Mouse (Mus musculus) CH12.LX (cell line): ENCODE measurements around the gene Aff3. TPM values are rescaled to one million over a fixed set of nuclear protein-coding genes. Genes with fewer than 3 reads are reported as not detected.

Experiments
- DNase-seq: peaks from one replicate; pipeline ENCODE4 v3.0.0-alpha.2; 2013; ENCODE audit errors: extremely low read depth
- H3K27ac ChIP-seq: 2 replicates; pipeline ENCODE4 v1.5.1; 2012; ENCODE audit warnings: low read depth, mild to moderate bottlenecking, control low read depth, moderate library complexity; ENCODE audit not compliant: insufficient read depth
- H3K27me3 ChIP-seq: replicated peaks from 2 replicates; pipeline ENCODE3; 2012; ENCODE audit warnings: inconsistent platforms
- H3K36me3 ChIP-seq, 2 experiments: replicated peaks in 1 of 2; 2 replicates each; pipeline versions ENCODE3 to v1.6.1; 2012; ENCODE audit warnings: inconsistent platforms in 1 of 2, low read length in 1 of 2, mild to moderate bottlenecking in 1 of 2, mixed read lengths in 1 of 2, moderate library complexity in 1 of 2; ENCODE audit not compliant: control insufficient read depth in 1 of 2, insufficient read depth in 1 of 2
- H3K4me1 ChIP-seq, 2 experiments: 2 replicates each; pipeline ENCODE4 v1.6.1; 2012; ENCODE audit warnings: inconsistent platforms in 1 of 2, moderate library complexity in 1 of 2; ENCODE audit not compliant: insufficient read depth in 2 of 2, control insufficient read depth in 1 of 2
- H3K4me2 ChIP-seq: 2 replicates; pipeline ENCODE4 v1.6.1; 2012; ENCODE audit warnings: low read depth, mild to moderate bottlenecking, control low read depth; ENCODE audit not compliant: poor library complexity, insufficient read depth, severe bottlenecking
- H3K4me3 ChIP-seq, 3 experiments: fragments of 150-350 bp in 1 of 3; sonication (generic) in 1 of 3; replicated peaks in 1 of 3; 2 replicates each; pipeline versions ENCODE3 to v1.5.1; 2011 to 2012; ENCODE audit warnings: low read depth in 2 of 3, low read length in 2 of 3, mild to moderate bottlenecking in 2 of 3, moderate library complexity in 2 of 3, control low read depth in 1 of 3, improper control_type of control experiment in 1 of 3, inconsistent platforms in 1 of 3, mixed read lengths in 1 of 3; ENCODE audit not compliant: poor library complexity in 1 of 3
- H3K79me2 ChIP-seq: replicated peaks from 2 replicates; pipeline ENCODE4 v1.6.1; 2012; ENCODE audit warnings: mild to moderate bottlenecking, moderate library complexity; ENCODE audit not compliant: control insufficient read depth, poor library complexity, insufficient read depth, severe bottlenecking; ENCODE audit errors: extremely low read depth
- H3K9ac ChIP-seq: 2 replicates; pipeline ENCODE4 v1.6.1; 2012; ENCODE audit warnings: low read depth, mild to moderate bottlenecking, control low read depth, moderate library complexity; ENCODE audit not compliant: insufficient read depth
- H3K9me3 ChIP-seq: replicated peaks from 2 replicates; pipeline ENCODE3; 2012; ENCODE audit warnings: low read length, inconsistent platforms, mixed read lengths
- BHLHE40 ChIP-seq: IDR thresholded peaks from 2 replicates; pipeline ENCODE4 v1.6.1; 2011; ENCODE audit warnings: mild to moderate bottlenecking, low read depth, low read length, improper control_type of control experiment
- CHD1 ChIP-seq: IDR thresholded peaks from 2 replicates; pipeline ENCODE4 v1.6.1; 2012; ENCODE audit warnings: low read depth, low read length, improper control_type of control experiment, inconsistent platforms
- E2F4 ChIP-seq: IDR thresholded peaks from 2 replicates; pipeline ENCODE4 v1.6.1; 2011; ENCODE audit warnings: low read depth, low read length, improper control_type of control experiment; ENCODE audit not compliant: insufficient replicate concordance
- EP300 ChIP-seq: IDR thresholded peaks from 2 replicates; pipeline ENCODE4 v1.6.1; 2011; ENCODE audit warnings: low read length, improper control_type of control experiment
- ETS1 ChIP-seq: conservative IDR thresholded peaks from 2 replicates; pipeline ENCODE4 v1.6.1; 2012; ENCODE audit warnings: low read depth, mild to moderate bottlenecking, inconsistent platforms, low read length, improper control_type of control experiment, moderate library complexity
- HCFC1 ChIP-seq: IDR thresholded peaks from 2 replicates; pipeline ENCODE4 v1.6.1; 2012; ENCODE audit warnings: low read depth, mild to moderate bottlenecking, inconsistent platforms, low read length, improper control_type of control experiment
- IRF4 ChIP-seq: IDR thresholded peaks from 2 replicates; pipeline ENCODE4 v1.6.1; 2014; ENCODE audit warnings: low read depth, mild to moderate bottlenecking, inconsistent platforms, low read length, improper control_type of control experiment
- JUN ChIP-seq: IDR thresholded peaks from 2 replicates; pipeline ENCODE4 v1.6.1; 2011; ENCODE audit warnings: low read depth, mild to moderate bottlenecking, low read length, improper control_type of control experiment, moderate library complexity; ENCODE audit not compliant: insufficient read depth
- MAZ ChIP-seq: IDR thresholded peaks from 2 replicates; pipeline ENCODE4 v1.6.1; 2012; ENCODE audit warnings: low read depth, mild to moderate bottlenecking, inconsistent platforms, low read length, improper control_type of control experiment, moderate library complexity
- MEF2A ChIP-seq: IDR thresholded peaks from 2 replicates; pipeline ENCODE4 v1.6.1; 2014; ENCODE audit warnings: low read depth, mild to moderate bottlenecking, inconsistent platforms, low read length, improper control_type of control experiment, borderline replicate concordance
- MYC ChIP-seq: IDR thresholded peaks from 2 replicates; pipeline ENCODE4 v1.6.1; 2011; ENCODE audit warnings: low read depth, mild to moderate bottlenecking, improper control_type of control experiment, low read length
- NELFE ChIP-seq: IDR thresholded peaks from 2 replicates; pipeline ENCODE4 v1.6.1; 2011; ENCODE audit warnings: low read depth, low read length, improper control_type of control experiment
- PAX5 ChIP-seq: IDR thresholded peaks from 2 replicates; pipeline ENCODE4 v1.6.1; 2012; ENCODE audit warnings: low read length, inconsistent platforms, mixed read lengths
- POLR2A ChIP-seq: IDR thresholded peaks from 2 replicates; pipeline ENCODE4 v1.6.1; 2011; ENCODE audit warnings: low read depth, mild to moderate bottlenecking, improper control_type of control experiment, low read length
- RAD21 ChIP-seq: IDR thresholded peaks from 2 replicates; pipeline ENCODE4 v1.6.1; 2011; ENCODE audit warnings: low read depth, mild to moderate bottlenecking, low read length, improper control_type of control experiment, moderate library complexity
- RCOR1 ChIP-seq: conservative IDR thresholded peaks from 2 replicates; pipeline ENCODE4 v1.6.1; 2012; ENCODE audit warnings: low read depth, mild to moderate bottlenecking, inconsistent platforms, low read length, improper control_type of control experiment
- SMC3 ChIP-seq: IDR thresholded peaks from 2 replicates; pipeline ENCODE4 v1.6.1; 2011; ENCODE audit warnings: low read depth, low read length, improper control_type of control experiment
- TBP ChIP-seq: conservative IDR thresholded peaks from 2 replicates; pipeline ENCODE4 v1.6.1; 2011; ENCODE audit warnings: low read depth, low read length, improper control_type of control experiment
- UBTF ChIP-seq: IDR thresholded peaks from 2 replicates; pipeline ENCODE4 v1.6.1; 2012; ENCODE audit warnings: low read depth, mild to moderate bottlenecking, inconsistent platforms, low read length, improper control_type of control experiment, moderate library complexity
- USF2 ChIP-seq: conservative IDR thresholded peaks from 2 replicates; pipeline ENCODE4 v1.6.1; 2011; ENCODE audit warnings: low read depth, low read length, improper control_type of control experiment
- ZMIZ1 ChIP-seq: IDR thresholded peaks from 2 replicates; pipeline ENCODE4 v1.6.1; 2012; ENCODE audit warnings: low read depth, mild to moderate bottlenecking, inconsistent platforms, low read length, improper control_type of control experiment
- dilution Hi-C: fragments of 300-500 bp; cut with MboI; formaldehyde crosslinking; loops from 2 replicates; pipeline ENCODE4 v1.14.3; 2020; ENCODE audit warnings: low sequenced_read_pairs; ENCODE audit not compliant: extremely low pct_unique_long_range_greater_than_20kb, extremely low pct_ligation_motif_present
- in situ Hi-C: fragments of 300-500 bp; cut with MboI; formaldehyde crosslinking; loops from 3 replicates; pipeline ENCODE4 v1.14.3; 2019; ENCODE audit warnings: low sequenced_read_pairs, low pct_ligation_motif_present, low pct_unique_long_range_greater_than_20kb, mixed read lengths
- polyA plus RNA-seq: library from polyadenylated mRNA; unstranded; fragments of >175 nt; gene quantifications from 2 replicates; pipeline ENCODE4 v1.2.1, GENCODE M21; 2012; ENCODE audit warnings: low read depth; ENCODE audit not compliant: insufficient read length
- total RNA-seq, 2 experiments: library from RNA; depleted of rRNA; stranded (reverse); fragments of 300-350 nt in 1 of 2; fragments of >200 nt in 1 of 2; gene quantifications; 2 replicates each; pipeline ENCODE4 v1.2.3; 2012 to 2014

The Aff3 gene
- total and polyA plus RNA-seq, 3 experiments, result 5.1 to 29.9 (median 7.7) TPM

- dilution Hi-C loops, result no loop called here
- TF ChIP-seq ZMIZ1 (no peak), USF2 (no peak), SMC3 (no peak), MEF2A (no peak), EP300 (no peak), MAZ (no peak), UBTF (no peak), IRF4 (no peak), PAX5 (no peak), JUN (no peak), ETS1 (no peak), RCOR1 (no peak), CHD1 (no peak), RAD21 (no peak), TBP (no peak), HCFC1 (no peak), POLR2A (no peak), NELFE (no peak)
- TF ChIP-seq, all 38 proteins: peak for 0
- H3K36me3 ChIP-seq, result peaks cover 0 to 45% of the 10 kb centered on the region in 2 experiments
- no peaks in the 10 kb centered on the region for H3K79me2 ChIP-seq
- H3K9me3 ChIP-seq, result no peaks in the 10 kb centered on the region
- no peak overlapping the region for H3K4me3 ChIP-seq
- H3K27me3 ChIP-seq, result no peaks in the 10 kb centered on the region
- H3K4me1 ChIP-seq, result peaks cover 2 to 25% of the 10 kb centered on the region in 2 experiments
- in situ Hi-C loops, result no loop called here
- no peak overlapping the region for H3K27ac ChIP-seq
- DNase-seq, result peak; percentile 63
- H3K9ac ChIP-seq, result no peak overlapping the region
- no peak overlapping the region for H3K4me2 ChIP-seq
Measured at GRCm38 (mm10) chr1:38467305-38468083, 197.3 kb downstream of the Aff3 start.

- Histone ChIP-seq H3K4me3 (no peak overlapping the region), H3K79me2 (no peaks in the 10 kb centered on the region), H3K9me3 (no peaks in the 10 kb centered on the region), H3K4me1 (no peaks in the 10 kb centered on the region), H3K4me2 (no peak overlapping the region), H3K9ac (no peak overlapping the region), H3K27ac (no peak overlapping the region), H3K27me3 (no peaks in the 10 kb centered on the region), H3K36me3 (peaks cover 0 to 40% of the 10 kb centered on the region in 2 experiments)
- in situ Hi-C loops (no loop called here), dilution Hi-C loops (no loop called here)
- no peak for TF ChIP-seq BHLHE40
- no peak for TF ChIP-seq MYC
- TF ChIP-seq E2F4, result no peak
- no peak for TF ChIP-seq RCOR1
- DNase-seq, result no peak
Measured at GRCm38 (mm10) chr1:38456719-38457269, 208.0 kb downstream of the Aff3 start.
